Mouse (Mus musculus) G1E (cell line): ENCODE measurements around the gene Iqcn. TPM values are rescaled to one million over a fixed set of nuclear protein-coding genes. Genes with fewer than 3 reads are reported as not detected.

Source experiments
- ATAC-seq: 2 replicates; pipeline ENCODE4 v1.8.0; 2016; ENCODE audit warnings: mild to moderate bottlenecking; ENCODE audit not compliant: insufficient number of reproducible peaks, poor library complexity, low FRiP score, severe bottlenecking; ENCODE audit errors: extremely low read depth
- DNase-seq: peaks from one replicate; pipeline ENCODE4 v3.0.0; 2012; ENCODE audit warnings: low spot score
- H3K27me3 ChIP-seq: 2 replicates; pipeline ENCODE4 v1.6.1; 2012; ENCODE audit warnings: mild to moderate bottlenecking, low read length, inconsistent platforms; ENCODE audit not compliant: insufficient read depth
- H3K36me3 ChIP-seq: replicated peaks from 2 replicates; pipeline ENCODE3; 2012; ENCODE audit warnings: mild to moderate bottlenecking, inconsistent platforms
- H3K4me1 ChIP-seq: 2 replicates; pipeline ENCODE4 v1.6.1; 2012; ENCODE audit warnings: low read depth, low read length, inconsistent platforms, mixed read lengths; ENCODE audit not compliant: insufficient read depth
- H3K4me3 ChIP-seq: 2 replicates; pipeline ENCODE4 v1.5.1; 2012; ENCODE audit warnings: low read depth, mild to moderate bottlenecking, inconsistent platforms, low read length, moderate library complexity, mixed read lengths
- H3K9me3 ChIP-seq: replicated peaks from 2 replicates; pipeline ENCODE4 v1.6.1; 2012; ENCODE audit warnings: inconsistent platforms
- CTCF ChIP-seq: IDR thresholded peaks from 2 replicates; pipeline ENCODE4 v1.5.1; 2012; ENCODE audit warnings: low read depth, low read length, inconsistent platforms, mixed read lengths
- GATA1 ChIP-seq: IDR thresholded peaks from 2 replicates; pipeline ENCODE4 v1.6.1; 2012; ENCODE audit warnings: borderline replicate concordance, low read length, inconsistent platforms, mixed read lengths
- GATA2 ChIP-seq: IDR thresholded peaks from 2 replicates; pipeline ENCODE4 v1.6.1; 2012; ENCODE audit warnings: low read depth, low read length, inconsistent platforms, borderline replicate concordance
- POLR2AphosphoS5 ChIP-seq: IDR thresholded peaks from 2 replicates; pipeline ENCODE4 v1.6.1; 2012; ENCODE audit warnings: low read depth, low read length, inconsistent platforms; ENCODE audit not compliant: insufficient replicate concordance
- TAL1 ChIP-seq: conservative IDR thresholded peaks from 2 replicates; pipeline ENCODE4 v1.6.1; 2012; ENCODE audit warnings: low read depth, low read length, inconsistent platforms, mixed read lengths
- polyA plus RNA-seq: library from polyadenylated mRNA; stranded (reverse); fragments of >175 nt; gene quantifications from 2 replicates; pipeline ENCODE4 v1.2.3, GENCODE M21; 2012
- total RNA-seq, 2 experiments: library from RNA; stranded (forward) in 1 of 2; stranded (reverse) in 1 of 2; fragments of 200-1000 nt in 1 of 2; fragments of >200 nt in 1 of 2; fragmentation: Nextera tagmentation in 1 of 2; gene quantifications; 2 replicates each; pipeline ENCODE4 v1.2.3; 2014 to 2017

Gene Iqcn
- total and polyA plus RNA-seq, 3 experiments = 0.05 TPM; not detected in 2

DNA sequence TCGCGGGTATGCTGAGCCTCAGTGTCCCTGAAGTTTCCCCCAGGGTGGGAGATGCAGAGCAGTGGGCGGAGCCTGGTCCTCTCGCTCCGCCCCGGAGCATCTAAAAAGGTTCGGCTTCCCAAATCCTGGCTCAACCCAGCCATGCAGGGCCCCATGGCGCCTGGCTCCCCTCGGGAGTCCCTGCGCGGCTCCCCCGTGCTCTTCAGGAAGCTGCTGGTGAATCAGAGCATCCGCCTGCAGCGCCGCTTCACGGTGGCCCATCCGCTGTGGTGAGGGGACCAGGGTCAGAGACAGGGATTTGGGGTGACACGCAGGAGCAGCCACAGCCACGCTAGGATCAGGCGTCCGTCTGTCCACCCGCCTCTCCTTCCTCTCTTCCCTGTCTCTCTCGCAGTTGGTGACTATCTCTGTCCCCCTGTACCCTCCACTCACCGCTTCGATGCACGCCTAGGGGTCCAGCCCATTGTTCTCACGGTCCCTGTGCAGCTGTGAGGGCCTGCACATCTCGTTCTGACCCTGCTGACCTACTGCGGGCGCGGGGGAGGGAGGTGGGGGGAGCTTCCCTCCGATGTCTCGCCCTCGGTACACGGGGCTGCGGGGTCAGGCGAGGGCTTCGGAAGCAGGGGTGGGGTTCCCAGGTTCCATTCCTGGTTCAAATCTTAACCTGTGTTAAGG, 39.9 kb downstream of the Iqcn start:
- H3K4me1 ChIP-seq = peaks cover 5% of the 10 kb centered on the region; the same call in 1 of the 2 replicates
- no peak for ATAC-seq
- no peaks in the 10 kb centered on the region for H3K9me3 ChIP-seq
- TF ChIP-seq GATA1 = no peak
- no peak for TF ChIP-seq CTCF
- no peak for TF ChIP-seq POLR2AphosphoS5
- no peak for TF ChIP-seq TAL1
- TF ChIP-seq GATA2 = no peak
- H3K36me3 ChIP-seq = no peaks in the 10 kb centered on the region
- no peak overlapping the region for H3K4me3 ChIP-seq
- DNase-seq = no peak
- H3K27me3 ChIP-seq = peaks cover 71% of the 10 kb centered on the region

DNA sequence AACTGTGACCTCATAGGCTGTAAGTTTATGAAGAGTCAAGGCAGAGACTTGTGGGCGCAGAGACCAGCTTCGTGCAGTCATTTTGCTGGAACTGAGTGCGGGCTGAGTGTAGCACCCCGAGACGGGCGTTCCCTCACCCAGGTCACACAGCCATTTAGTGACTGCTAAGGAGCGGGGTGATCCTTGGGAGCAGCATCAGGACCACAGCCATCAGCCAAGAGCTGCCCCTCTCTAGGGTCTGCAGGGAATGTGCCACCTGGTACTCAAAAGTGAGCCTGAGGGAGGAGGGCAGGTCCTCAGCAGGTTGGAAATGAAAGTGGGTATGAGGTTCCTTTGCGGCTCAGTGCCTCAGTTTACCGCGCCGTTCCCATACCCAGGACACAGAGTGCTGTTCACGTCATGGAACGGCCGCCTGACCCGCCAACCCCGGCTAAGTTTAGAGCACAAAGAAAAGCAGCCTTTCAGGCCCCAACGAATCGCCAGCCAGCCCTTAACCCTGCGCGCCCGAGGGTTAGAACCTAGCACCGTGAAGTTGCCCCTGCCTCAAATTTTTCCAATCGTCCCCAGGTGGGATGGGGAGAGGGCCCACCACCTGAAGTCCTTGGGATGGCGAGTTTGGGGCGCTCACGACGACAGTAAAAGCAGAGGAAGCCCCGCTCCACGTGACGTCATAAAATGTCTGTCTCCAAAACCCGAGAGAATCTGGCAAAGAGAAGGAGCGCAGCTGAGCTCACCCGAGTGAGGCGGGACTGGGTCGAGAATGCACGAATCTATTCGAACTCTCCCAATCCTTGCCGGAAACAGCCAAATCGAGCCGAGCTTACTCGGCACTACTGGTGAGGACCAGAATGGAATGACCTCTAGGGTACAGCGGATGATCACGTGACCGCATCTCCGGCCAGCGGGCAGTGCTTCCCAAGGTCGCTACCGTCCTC, 40.7 kb downstream of the Iqcn start:
- Histone ChIP-seq H3K4me3 (no peak overlapping the region), H3K36me3 (no peaks in the 10 kb centered on the region), H3K27me3 (peaks cover 74% of the 10 kb centered on the region), H3K9me3 (no peaks in the 10 kb centered on the region), H3K4me1 (peaks cover 5% of the 10 kb centered on the region; the same call in 1 of the 2 replicates)
- DNase-seq (no peak), ATAC-seq (no peak)
- TF ChIP-seq POLR2AphosphoS5 (no peak), TAL1 (no peak), CTCF (no peak), GATA1 (no peak), GATA2 (no peak)

DNA sequence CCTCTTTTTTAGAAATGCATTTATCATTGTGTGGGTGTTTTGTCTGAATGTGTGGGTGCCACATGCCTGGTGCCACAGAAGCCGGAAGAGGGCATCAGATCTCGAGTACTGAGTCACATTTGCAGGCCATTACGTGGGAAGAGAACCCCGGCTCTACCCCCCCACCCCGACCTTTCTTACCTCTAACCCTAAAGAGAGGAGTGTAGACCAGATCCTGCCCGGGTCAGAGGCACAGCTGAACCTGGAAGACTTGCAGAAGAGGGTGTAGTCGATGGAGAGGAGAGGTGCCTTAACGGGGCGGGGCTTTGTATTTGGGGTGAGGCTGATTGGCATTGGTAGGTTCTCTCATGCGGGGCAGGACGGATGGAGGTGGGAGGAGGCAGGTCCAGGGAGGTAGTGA, 41.5 kb downstream of the Iqcn start:
- H3K36me3 ChIP-seq = no peaks in the 10 kb centered on the region
- TF ChIP-seq CTCF (no peak), GATA2 (no peak), POLR2AphosphoS5 (no peak), GATA1 (no peak), TAL1 (no peak)
- ATAC-seq = no peak
- no peak overlapping the region for H3K4me3 ChIP-seq
- no peak for DNase-seq
- H3K27me3 ChIP-seq = peaks cover 82% of the 10 kb centered on the region
- no peaks in the 10 kb centered on the region for H3K9me3 ChIP-seq
- peaks cover 5% of the 10 kb centered on the region; the same call in 1 of the 2 replicates for H3K4me1 ChIP-seq

DNA sequence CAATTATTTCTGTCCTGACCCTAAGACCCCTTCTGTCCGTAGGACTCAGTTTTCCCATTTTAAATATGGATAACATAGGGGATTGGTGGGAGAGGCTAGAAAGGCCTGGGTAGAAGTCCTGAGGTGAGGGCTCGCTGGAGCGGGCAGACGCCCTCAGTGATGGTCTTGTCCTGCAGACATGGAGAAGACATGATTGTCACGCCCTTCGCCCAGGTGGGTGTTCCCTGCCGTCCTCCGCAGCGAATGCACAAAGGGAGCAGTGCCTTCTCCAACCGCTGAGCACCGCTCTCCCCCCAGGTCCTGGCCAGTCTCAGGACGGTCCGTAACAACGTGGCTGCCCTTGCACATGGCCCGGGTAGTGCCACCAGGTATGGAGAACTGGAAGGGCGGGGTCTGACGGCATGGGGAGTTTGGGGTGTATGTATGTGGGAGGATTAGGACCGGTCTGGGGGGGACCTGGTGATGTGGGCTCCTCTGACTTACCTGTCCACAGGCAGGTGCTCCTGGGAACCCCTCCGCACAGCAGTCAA, 42.5 kb downstream of the Iqcn start:
- Histone ChIP-seq H3K36me3 (no peaks in the 10 kb centered on the region), H3K27me3 (peaks cover 82% of the 10 kb centered on the region), H3K4me1 (peaks cover 5% of the 10 kb centered on the region; the same call in 1 of the 2 replicates), H3K9me3 (no peaks in the 10 kb centered on the region), H3K4me3 (no peak overlapping the region)
- TF ChIP-seq GATA2 (no peak), CTCF (no peak), GATA1 (no peak), POLR2AphosphoS5 (no peak), TAL1 (no peak)
- DNase-seq (no peak), ATAC-seq (no peak)

DNA sequence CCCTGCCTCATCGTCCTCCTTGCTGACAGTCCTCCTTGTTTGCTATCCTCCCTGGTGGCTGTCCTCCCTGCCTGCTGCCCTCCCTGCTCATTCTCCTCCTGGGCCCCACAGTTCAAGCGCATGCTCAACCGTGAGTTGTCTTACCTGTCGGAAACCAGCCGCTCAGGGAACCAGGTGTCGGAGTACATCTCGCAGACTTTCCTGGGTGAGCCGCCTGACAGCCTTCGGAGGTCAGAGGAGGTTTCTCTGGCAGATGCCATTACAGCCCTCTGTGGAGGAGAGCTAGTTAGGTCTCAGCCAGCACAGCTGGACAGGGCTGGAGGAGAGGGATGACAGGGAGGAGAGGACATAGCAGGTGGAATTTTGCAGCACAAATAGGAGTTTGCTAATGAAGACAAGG, 43.4 kb downstream of the Iqcn start:
- H3K27me3 ChIP-seq = peaks cover 74% of the 10 kb centered on the region
- no peak for TF ChIP-seq GATA1
- no peak for TF ChIP-seq GATA2
- no peak for TF ChIP-seq CTCF
- TF ChIP-seq TAL1 = no peak
- no peak for TF ChIP-seq POLR2AphosphoS5

More for the DNA sequence above, 43.4 kb downstream of the Iqcn start:
- no peak for ATAC-seq
- peaks cover 5% of the 10 kb centered on the region; the same call in 1 of the 2 replicates for H3K4me1 ChIP-seq
- no peaks in the 10 kb centered on the region for H3K36me3 ChIP-seq
- no peak overlapping the region for H3K4me3 ChIP-seq
- no peak for DNase-seq
- H3K9me3 ChIP-seq = no peaks in the 10 kb centered on the region
